Mouse (Mus musculus) embryonic stem cell, embryonic (primary cell): Measurements from ENCODE around the gene Cdc42se1.

Source experiments
- CTCF ChIA-PET, 4 experiments: fragments of 300-600 bp in 2 of 4; fragments of 350-600 bp in 2 of 4; sonication (Branson Sonifier 250); formaldehyde crosslinking; loops; one replicate each; lab custom pipeline; 2022; ENCODE audit warnings: inconsistent platforms in 2 of 4; lab: Charles Lee
- POLR2A ChIA-PET, 4 experiments: fragments of 300-600 bp in 2 of 4; fragments of 350-600 bp in 2 of 4; sonication (Branson Sonifier 250); formaldehyde crosslinking; loops; one replicate each; lab custom pipeline; 2022; ENCODE audit warnings: antibody characterized with exemption in 4 of 4, inconsistent platforms in 1 of 4; lab: Charles Lee

Cdc42se1 gene

DNA sequence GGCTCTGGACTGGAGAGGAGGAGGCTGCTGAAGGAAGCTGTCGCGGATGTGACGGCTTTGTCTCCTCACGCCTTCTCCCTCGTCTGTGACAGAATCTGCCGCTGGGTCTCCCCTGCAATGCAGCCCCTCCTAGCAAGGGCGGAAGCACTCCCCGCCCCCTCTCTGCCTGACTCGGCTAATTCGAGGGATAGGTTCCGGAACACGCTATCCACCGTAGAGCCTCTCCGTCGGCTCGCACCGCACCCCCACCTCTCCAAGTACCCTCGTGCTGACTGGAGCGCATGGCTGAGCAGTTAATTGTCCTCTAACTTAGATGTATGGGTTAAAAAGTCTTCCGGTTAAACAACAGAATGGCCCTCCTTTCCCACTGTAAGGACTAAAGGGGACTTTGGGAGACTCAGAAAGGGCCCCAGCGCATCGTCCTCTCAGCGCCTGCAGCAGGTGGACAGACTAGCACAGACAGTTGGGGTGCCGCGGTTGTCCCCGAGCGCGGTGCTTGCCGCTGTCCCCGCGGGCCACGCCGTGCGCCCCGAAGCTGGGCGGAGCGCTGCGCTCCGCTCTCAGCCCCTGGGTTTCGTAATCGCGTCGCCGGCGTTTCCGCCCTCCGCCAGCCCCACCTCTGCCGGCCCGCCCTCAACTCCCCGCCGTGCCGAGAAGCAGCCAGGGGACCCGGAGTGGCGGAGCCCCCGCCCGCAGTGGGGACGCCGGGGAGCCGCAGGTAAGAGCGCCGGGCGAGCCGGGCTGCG lies at the start of gene Cdc42se1:
Gene Cdc42se1, plus strand, starts transcription at position 585 of the 746 bp plus-strand sequence.
- POLR2A ChIA-PET = interaction anchor here (0.5 to 19.2 kb wide), 39 partner anchors 7 to 254 kb away, joined by 3 to 360 read pairs (median 4); partner anchors contain the start of genes Gabpb2 (in 3 of the 4), Anxa9 (in 2 of the 4), Bnipl (in 2 of the 4) and Gm128 (in 2 of the 4)
- CTCF ChIA-PET = interaction anchor here in 3 of 4 experiments (0.6 to 3.2 kb wide), 6 partner anchors 10 to 82 kb away, joined by 3 to 15 read pairs (median 3); partner anchors contain the start of gene Gabpb2 (in 2 of the 3)

DNA sequence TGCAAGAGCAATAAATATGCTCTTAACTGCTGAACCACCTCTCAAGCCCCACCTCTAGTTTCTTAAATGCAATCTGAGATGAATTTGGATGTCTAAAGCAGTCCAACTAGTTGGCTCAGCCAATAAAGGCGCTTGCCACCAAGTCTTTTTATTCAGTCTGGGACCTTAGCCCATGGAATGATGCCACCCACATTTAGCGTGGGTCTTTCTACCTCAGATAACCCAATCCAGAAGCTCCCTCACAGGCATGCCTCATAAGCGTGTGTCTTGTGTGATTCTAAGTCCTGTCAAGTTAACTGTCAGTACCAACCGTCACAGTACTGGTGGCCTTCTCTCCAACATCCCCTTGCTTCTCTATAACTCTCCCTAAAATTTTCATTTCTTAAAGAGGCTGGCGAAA lies 49.6 kb upstream of the Cdc42se1 start:
- ChIA-PET POLR2A (interaction anchor here in 2 of 4 experiments (0.8 to 11.7 kb wide), 11 partner anchors 8 to 163 kb away, joined by 3 to 107 read pairs (median 4); partner anchors contain the start of genes Gabpb2 (in 1 of the 2), Mllt11 (in 1 of the 2) and Sema6c (in 1 of the 2)), CTCF (interaction anchor here in 2 of 4 experiments (1.5 to 1.8 kb wide), 2 partner anchors 36 kb away, joined by 3 to 5 read pairs; partner anchors contain the start of gene Tnfaip8l2 (in 2 of the 2))

DNA sequence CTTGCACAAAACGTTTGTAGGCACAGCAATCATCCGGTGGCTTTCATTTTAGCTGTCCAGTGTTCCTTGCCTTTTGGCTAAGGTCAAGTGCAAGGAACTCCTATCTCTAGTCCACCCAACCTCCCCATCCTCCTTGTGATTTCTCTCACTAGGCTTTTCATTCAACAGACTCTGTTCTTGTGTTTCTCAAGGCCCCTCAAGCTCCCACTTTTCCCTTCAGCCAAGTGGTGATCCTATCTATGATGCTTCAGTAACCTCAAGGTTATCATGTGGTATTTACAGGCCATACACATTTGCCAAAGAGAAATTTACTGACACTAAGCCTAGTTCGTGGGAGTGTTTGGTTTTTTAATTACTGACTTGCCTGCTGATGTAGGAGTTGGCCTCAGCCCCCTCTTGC lies 48.6 kb upstream of the Cdc42se1 start:
- POLR2A ChIA-PET = interaction anchor here in 3 of 4 experiments (0.5 to 11.7 kb wide), 22 partner anchors 9 to 651 kb away, joined by 3 to 107 read pairs (median 4); partner anchors contain the start of genes Gabpb2 (in 1 of the 3) and Sema6c (in 1 of the 3)
- CTCF ChIA-PET = interaction anchor here in 1 of 4 experiments (1.8 kb wide), 1 partner anchor 37 kb away, joined by 5 read pairs; the partner anchor contains the start of gene Tnfaip8l2

DNA sequence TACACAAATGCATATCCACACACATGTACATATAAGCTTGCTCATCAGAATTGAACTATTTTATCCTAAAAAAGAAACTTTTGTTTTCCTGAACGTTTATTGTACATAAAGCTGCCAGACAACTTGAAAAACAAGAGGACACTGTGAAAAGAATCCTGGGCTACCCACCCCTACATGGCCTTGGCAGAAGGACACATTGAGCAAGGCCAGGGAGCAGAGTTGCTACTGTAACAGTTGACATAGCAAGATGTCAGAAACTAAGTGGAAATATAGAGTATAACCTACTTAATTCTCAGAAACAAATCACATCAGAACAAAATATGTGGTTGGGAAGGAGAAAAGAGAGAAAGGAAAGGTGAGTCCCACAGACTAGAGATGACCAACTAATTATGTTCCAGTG lies 46.7 kb upstream of the Cdc42se1 start:
- ChIA-PET POLR2A (interaction anchor here in 2 of 4 experiments (1.7 to 11.7 kb wide), 8 partner anchors 8 to 36 kb away, joined by 5 to 107 read pairs (median 9); partner anchors contain the start of genes Gabpb2 (in 1 of the 2) and Sema6c (in 1 of the 2)), CTCF (interaction anchor here in 1 of 4 experiments (1.3 kb wide), 1 partner anchor 128 kb away, joined by 3 read pairs; no protein-coding TSS in a partner anchor)

DNA sequence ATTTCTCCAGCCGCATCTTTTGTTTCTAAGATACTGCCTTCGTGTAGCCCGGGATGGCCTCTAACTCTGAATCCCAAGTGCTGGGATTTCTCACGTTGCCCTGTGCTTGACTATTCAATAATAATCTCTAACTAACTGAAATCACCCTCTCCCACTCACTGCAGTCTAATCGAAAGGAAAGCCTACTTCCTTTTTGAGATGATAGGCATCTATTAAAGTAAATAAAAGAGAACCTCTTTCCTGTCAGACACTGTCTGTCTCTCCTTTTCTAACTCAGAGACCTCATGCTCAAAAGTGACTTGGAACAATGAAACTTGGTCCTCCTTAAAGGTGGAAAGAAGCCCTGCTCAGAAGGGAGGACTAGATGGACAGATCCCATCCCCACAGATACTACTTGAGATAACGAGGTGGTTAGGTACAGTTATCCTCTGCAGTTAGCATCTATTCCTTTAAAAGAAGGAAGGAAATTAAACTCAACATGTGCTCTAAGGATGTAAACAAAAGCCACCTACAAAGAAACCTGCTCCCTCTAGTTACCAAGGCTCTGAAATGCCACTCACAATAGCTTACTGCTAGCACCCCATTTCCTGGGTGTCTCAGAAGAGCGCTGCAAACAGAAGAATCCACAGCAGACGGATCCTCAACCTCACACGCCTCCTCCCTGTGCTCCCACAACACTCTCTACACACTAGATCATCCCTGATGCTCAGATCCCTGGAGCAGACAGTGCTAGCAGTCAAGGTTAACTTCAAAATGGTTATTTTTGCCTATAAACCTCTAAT lies 43.5 kb upstream of the Cdc42se1 start:
- POLR2A ChIA-PET = interaction anchor here in 2 of 4 experiments (1.0 to 11.7 kb wide), 4 partner anchors 7 to 15 kb away, joined by 3 to 107 read pairs (median 10); no protein-coding TSS in a partner anchor
- CTCF ChIA-PET = no interaction called here

DNA sequence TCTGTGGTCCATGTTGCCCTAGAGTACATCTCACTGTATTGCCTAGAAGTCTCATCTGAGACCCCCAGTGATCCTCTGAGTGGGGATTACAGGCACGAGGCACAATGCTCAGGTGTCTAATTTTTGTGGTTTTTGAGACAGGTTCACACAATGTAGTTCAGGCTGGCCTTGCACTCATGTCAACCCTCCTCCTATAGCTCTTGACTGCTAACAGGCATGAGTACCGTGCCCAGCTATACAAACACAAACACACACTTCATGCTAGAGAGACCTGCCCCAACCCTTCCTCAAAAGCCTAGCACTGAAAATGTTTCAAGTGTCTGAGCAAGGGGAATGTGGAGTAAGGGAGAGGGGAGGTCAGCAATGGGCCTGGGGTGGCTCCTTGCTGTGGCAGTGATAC lies 42.4 kb upstream of the Cdc42se1 start:
- ChIA-PET POLR2A (interaction anchor here in 2 of 4 experiments (0.8 to 1.2 kb wide), 3 partner anchors 11 to 14 kb away, joined by 3 to 4 read pairs (median 3); no protein-coding TSS in a partner anchor), CTCF (no interaction called here)

DNA sequence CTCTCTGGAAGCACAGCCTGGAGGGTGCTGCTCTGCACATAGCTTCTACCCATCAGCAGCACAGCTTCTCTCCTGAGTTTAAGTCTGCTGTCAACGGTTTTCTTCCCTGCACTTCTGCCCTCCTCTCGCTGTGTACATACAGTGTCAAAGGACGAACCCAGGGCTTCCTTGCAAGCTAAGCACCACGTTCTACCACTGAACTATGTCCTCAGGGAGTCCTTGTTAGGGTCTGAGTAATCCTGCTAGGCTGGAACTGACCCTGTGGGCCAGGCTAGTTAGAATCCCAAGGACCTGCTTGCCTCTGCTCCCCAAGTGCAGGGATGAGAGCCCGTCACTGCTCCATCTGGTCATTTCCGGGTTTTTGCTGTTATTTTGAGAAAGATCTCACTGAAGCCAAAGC lies 41.6 kb upstream of the Cdc42se1 start:
- ChIA-PET CTCF (no interaction called here), POLR2A (interaction anchor here in 3 of 4 experiments (0.6 to 12.0 kb wide), 7 partner anchors 8 to 91 kb away, joined by 3 to 107 read pairs (median 4); no protein-coding TSS in a partner anchor)

DNA sequence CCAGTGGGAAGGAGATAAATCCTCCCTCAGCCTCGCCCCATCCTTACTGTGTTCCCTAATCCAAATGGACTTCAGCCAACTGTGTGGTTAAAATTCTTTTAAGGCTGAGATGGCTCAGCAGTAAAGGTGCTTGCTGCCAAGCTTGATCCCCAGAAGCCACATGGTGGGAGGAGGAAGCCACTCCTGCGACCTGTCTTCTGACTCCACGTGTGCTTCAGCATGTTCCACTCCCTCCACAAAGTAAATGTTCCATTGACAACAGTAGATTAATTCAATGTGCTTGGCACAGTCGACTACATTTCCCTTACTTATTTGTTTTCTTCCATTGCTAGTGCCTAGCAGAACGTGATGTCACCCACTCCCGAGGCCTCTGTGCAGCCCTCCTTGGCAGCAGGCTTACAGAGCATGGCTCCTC lies 33.8 kb upstream of the Cdc42se1 start:
- ChIA-PET CTCF (no interaction called here), POLR2A (interaction anchor here in 2 of 4 experiments (0.7 to 12.0 kb wide), 6 partner anchors 11 to 129 kb away, joined by 3 to 107 read pairs (median 4); no protein-coding TSS in a partner anchor)

DNA sequence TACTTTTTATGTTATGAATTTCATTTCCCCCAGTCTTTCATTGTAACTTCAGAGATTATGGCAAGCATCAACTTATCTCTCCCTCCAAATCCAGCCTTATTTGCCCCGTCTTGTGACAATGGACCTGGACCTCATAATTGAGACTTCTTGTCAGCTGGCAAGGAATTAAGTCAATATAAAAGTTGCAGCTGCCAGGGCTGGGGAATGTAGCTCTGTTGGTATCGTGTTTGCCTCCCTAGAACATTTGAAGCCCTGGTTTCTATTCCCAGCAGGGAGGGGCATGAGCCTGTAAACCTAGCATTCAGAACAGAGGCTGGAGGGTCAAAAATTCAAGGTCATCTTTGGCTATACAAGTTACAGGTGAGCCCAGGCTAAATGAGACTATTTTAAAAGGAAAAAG lies 32.8 kb upstream of the Cdc42se1 start:
- POLR2A ChIA-PET = interaction anchor here in 2 of 4 experiments (1.2 to 12.0 kb wide), 5 partner anchors 13 to 22 kb away, joined by 3 to 107 read pairs (median 3); partner anchors contain the start of gene Gabpb2 (in 1 of the 2)
- CTCF ChIA-PET = no interaction called here

DNA sequence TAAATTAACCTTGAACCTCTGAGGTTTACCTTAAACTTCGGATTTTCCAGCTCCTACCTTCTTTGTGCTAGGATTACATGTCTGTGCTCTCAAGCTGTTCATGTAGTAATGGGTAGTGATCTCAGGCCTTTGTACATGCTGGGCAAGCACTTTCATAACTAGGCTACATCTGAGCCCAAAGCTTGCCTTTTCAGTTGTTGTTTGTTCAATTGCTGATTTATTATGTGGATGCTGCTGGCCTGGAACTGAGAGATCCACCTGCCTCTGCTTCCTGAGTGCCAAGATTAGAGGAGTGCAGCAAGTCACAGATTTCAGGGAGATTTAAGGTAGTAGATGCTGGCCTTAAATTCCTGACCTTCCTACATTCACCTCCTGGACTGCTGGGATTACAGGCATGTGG lies 29.4 kb upstream of the Cdc42se1 start:
- CTCF ChIA-PET = interaction anchor here in 1 of 4 experiments (1.0 kb wide), 1 partner anchor 112 kb away, joined by 4 read pairs; no protein-coding TSS in a partner anchor

DNA sequence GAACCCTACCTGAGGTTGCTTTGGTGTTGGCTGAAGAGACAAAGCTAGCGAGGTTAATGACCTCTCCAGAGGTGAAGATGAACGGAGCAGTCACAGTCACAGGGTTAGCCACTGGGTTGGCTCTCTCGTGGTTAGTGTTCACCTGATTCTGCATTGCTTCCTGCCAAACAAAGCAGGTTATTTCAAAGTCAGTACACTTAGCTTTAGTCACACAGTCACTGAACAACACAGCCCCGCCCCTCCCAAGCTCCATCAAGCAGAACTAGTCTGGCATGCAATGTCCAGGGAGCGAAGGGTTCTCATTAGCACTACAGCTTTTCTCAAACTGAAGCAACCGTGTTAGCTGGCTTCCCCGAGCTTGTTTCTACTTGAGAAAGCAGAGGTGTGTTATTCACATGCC lies 28.4 kb upstream of the Cdc42se1 start:
- CTCF ChIA-PET = interaction anchor here in 2 of 4 experiments (0.8 to 1.0 kb wide), 3 partner anchors 17 to 111 kb away, joined by 3 to 4 read pairs (median 3); no protein-coding TSS in a partner anchor

More for the DNA sequence above, 29.4 kb upstream of the Cdc42se1 start:
- POLR2A ChIA-PET = interaction anchor here in 3 of 4 experiments (0.8 to 3.9 kb wide), 15 partner anchors 12 to 183 kb away, joined by 3 to 25 read pairs (median 6); partner anchors contain the start of genes Cdc42se1 (in 1 of the 3), Gm128 (in 1 of the 3), Prune1 (in 1 of the 3) and Sema6c (in 1 of the 3)

DNA sequence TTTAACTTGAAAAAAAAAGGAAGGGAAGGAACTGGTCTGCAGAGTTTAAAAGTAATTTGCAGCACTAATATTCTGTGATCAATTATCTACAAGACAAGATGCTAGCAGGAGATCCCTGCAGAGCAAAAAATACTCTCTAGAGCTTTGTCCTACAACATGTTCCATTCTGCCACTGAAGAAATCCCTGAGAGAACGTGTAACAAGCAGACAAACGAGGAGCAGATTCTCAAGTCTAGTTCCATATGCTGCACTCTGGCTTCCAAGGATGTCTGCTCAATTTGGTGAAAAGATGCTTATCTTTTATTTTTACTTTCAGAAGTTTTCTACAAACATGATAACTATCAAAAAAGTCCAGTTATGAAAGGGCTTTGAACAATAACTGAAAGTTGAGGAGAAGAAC lies 28.0 kb upstream of the Cdc42se1 start:
- POLR2A ChIA-PET = interaction anchor here (0.8 to 3.9 kb wide), 36 partner anchors 9 to 451 kb away, joined by 3 to 28 read pairs (median 5); partner anchors contain the start of genes Gabpb2 (in 2 of the 4), Cdc42se1 (in 1 of the 4), Cgn (in 1 of the 4) and Gm128 (in 1 of the 4)
- CTCF ChIA-PET = interaction anchor here in 2 of 4 experiments (0.5 to 1.3 kb wide), 4 partner anchors 14 to 125 kb away, joined by 3 read pairs; no protein-coding TSS in a partner anchor

More for the DNA sequence above, 28.4 kb upstream of the Cdc42se1 start:
- POLR2A ChIA-PET = interaction anchor here (0.5 to 3.9 kb wide), 42 partner anchors 9 to 836 kb away, joined by 3 to 28 read pairs (median 4); partner anchors contain the start of genes Gabpb2 (in 2 of the 4), Sema6c (in 2 of the 4), Cdc42se1 (in 1 of the 4) and Cgn (in 1 of the 4)

DNA sequence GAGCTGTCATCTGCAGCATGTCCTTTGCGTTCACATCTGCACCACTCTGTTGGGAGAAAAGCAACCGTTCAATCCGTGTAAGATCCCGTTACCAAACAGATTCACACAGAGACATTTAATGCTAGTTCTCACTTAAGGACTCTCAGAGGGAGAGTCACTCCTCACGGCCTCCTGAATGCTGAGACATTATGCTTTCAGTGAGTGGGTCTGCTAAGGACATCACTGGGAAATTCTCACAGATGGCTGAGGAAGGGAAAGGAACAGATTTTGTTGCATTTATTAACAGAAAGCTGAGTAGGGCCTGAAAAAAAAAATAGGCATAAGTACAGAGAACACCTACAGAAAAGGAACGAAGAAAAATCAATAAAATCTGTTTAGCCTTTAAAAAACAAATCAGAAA lies 24.7 kb upstream of the Cdc42se1 start:
- CTCF ChIA-PET = interaction anchor here in 1 of 4 experiments (1.2 kb wide), 1 partner anchor 107 kb away, joined by 3 read pairs; no protein-coding TSS in a partner anchor
- POLR2A ChIA-PET = interaction anchor here in 3 of 4 experiments (1.3 to 3.2 kb wide), 5 partner anchors 13 to 26 kb away, joined by 3 to 18 read pairs (median 4); partner anchors contain the start of gene Gabpb2 (in 2 of the 3)

DNA sequence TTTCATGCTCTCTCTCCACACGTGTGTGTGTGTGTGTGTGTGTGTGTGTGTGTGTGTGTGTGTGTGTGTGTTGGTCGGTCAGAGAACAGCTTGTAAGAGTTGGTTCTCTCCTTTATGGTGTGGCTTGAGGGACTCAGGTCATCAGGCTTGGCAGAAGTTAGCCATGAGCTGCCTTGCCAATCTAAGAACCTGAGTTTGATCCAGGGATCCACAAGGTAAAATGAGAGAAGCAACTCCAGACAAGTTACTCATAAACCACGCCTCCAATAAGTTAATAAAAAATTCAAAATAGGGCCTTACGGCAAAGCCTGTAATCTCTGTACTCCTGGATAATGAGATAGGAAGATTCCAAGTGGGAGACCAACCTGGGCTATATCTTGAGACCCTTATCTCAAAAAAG lies 20.2 kb upstream of the Cdc42se1 start:
- CTCF ChIA-PET = interaction anchor here in 1 of 4 experiments (0.5 to 0.7 kb wide), 2 partner anchors 12 to 44 kb away, joined by 3 to 4 read pairs; no protein-coding TSS in a partner anchor
- POLR2A ChIA-PET = interaction anchor here (0.6 to 5.6 kb wide), 12 partner anchors 9 to 303 kb away, joined by 3 to 30 read pairs (median 4); partner anchors contain the start of gene Gabpb2 (in 2 of the 4)

DNA sequence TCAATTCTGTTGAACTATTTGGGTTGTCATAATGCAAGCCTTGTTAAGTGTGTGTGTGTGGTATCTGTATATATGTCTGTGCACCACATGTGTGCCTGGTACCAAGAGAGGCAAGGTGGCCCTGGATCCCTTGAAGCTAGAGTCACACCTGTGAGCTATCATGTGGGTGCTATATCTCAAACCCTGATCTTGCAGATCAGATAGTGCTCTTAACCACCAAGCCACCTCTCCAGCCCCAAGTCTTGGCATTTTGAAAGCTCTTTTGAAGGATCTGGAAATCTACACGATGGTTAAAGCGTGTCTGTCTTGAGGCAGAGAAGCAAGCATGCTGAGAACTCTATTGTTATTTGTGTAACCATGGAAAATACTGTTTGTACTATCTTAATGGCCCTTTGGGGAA lies 17.9 kb upstream of the Cdc42se1 start:
- CTCF ChIA-PET = interaction anchor here in 2 of 4 experiments (0.6 to 1.2 kb wide), 3 partner anchors 36 to 68 kb away, joined by 3 read pairs; partner anchors contain the start of gene Tnfaip8l2 (in 1 of the 2)
- POLR2A ChIA-PET = interaction anchor here in 3 of 4 experiments (0.7 to 16.2 kb wide), 14 partner anchors 7 to 157 kb away, joined by 3 to 360 read pairs (median 4); partner anchors contain the start of genes Cdc42se1 (in 1 of the 3), Gabpb2 (in 1 of the 3), Gm128 (in 1 of the 3) and Mllt11 (in 1 of the 3)
